In genomic region chr5:64714221-64714653, GRCm38 (mm10) we compare ENCODE assay signal across 9 mouse cellular contexts.
DNase-seq lines count a peak whose midpoint lies in the region; ATAC-seq and TF ChIP-seq lines count a peak whose summit lies in the region.
"Had no signal": no experiment of that assay in that cellular context is flagged by ENCODE, and none has a peak within 500 bp of the region (broad histone marks: within the 10 kb centered on the region; RNA-seq: fewer than 3 reads in every experiment).

No protein-coding gene starts in this region.

- H3K36me3 ChIP-seq in forebrain, embryonic 10.5 days (replicated peaks) = no peaks in the 10 kb centered on the region
- no peaks in the 10 kb centered on the region for H3K36me3 ChIP-seq in forebrain, embryonic 16.5 days (ENCODE audit: control insufficient read depth, insufficient read depth)
- H3K36me3 ChIP-seq in E14TG2a.4 (ENCODE audit: insufficient read depth, low read length) = no peaks in the 10 kb centered on the region
- H3K36me3 ChIP-seq in forebrain, embryonic 13.5 days (ENCODE audit: poor library complexity, severe bottlenecking) = no peaks in the 10 kb centered on the region
- H3K36me3 ChIP-seq in liver, embryonic 12.5 days = no peaks in the 10 kb centered on the region

- H3K4me3 ChIP-seq in forebrain, embryonic 10.5 days = no peak overlapping the region
- H3K4me3 ChIP-seq in forebrain, embryonic 16.5 days (replicated peaks; ENCODE audit: low read length) = no peak overlapping the region
- peak overlapping the region; percentile 62 for H3K4me3 ChIP-seq in E14TG2a.4 (replicated peaks; ENCODE audit: low read length)
- no peak overlapping the region for H3K4me3 ChIP-seq in forebrain, embryonic 13.5 days
- H3K4me3 ChIP-seq in liver, embryonic 12.5 days = 0 out of 2 replicates have a peak overlapping the region, but pooled peaks have one; percentile 21

- peak; percentile 34 for DNase-seq in forebrain, embryonic 10.5 days (ENCODE audit: extremely low spot score, low spot score)
- no peak for DNase-seq in adrenal gland, adult (ENCODE audit: inconsistent age in 2 of 2, low spot score in 1 of 2)
- DNase-seq in left cerebral cortex, postnatal 25 days (ENCODE audit: low spot score in 2 of 2) = no peak
- no peak for DNase-seq in urinary bladder, postnatal 14 days (ENCODE audit: low spot score)
- DNase-seq: kidney, postnatal 25 days had no signal

- TF ChIP-seq CTCF in E14TG2a.4 (conservative IDR thresholded peaks at IDR 0.05; ENCODE audit: low read length) = no peak

- H3K4me2 ChIP-seq in forebrain, embryonic 16.5 days (ENCODE audit: low read length) = no peak overlapping the region
- H3K4me2 ChIP-seq in forebrain, embryonic 13.5 days = no peak overlapping the region
- peak overlapping the region; percentile 61 for H3K4me2 ChIP-seq in liver, embryonic 12.5 days

- peaks cover 28% of the 10 kb centered on the region for H3K4me1 ChIP-seq in forebrain, embryonic 10.5 days
- peaks cover 3% of the 10 kb centered on the region; the same call in 1 of the 2 replicates for H3K4me1 ChIP-seq in forebrain, embryonic 16.5 days (replicated peaks; ENCODE audit: control insufficient read depth, insufficient read depth, low read length)
- H3K4me1 ChIP-seq in E14TG2a.4 (replicated peaks; ENCODE audit: low read depth, low read length) = peaks cover 53% of the 10 kb centered on the region
- H3K4me1 ChIP-seq in forebrain, embryonic 13.5 days = peaks cover 4% of the 10 kb centered on the region
- H3K4me1 ChIP-seq in liver, embryonic 12.5 days = peaks cover 70% of the 10 kb centered on the region

- no peaks in the 10 kb centered on the region for H3K27me3 ChIP-seq in forebrain, embryonic 10.5 days (ENCODE audit: poor library complexity, severe bottlenecking)
- no peaks in the 10 kb centered on the region for H3K27me3 ChIP-seq in forebrain, embryonic 16.5 days (replicated peaks; ENCODE audit: control insufficient read depth, insufficient read depth, low read length)
- no peaks in the 10 kb centered on the region for H3K27me3 ChIP-seq in E14TG2a.4 (ENCODE audit: insufficient read depth, low read length)
- no peaks in the 10 kb centered on the region for H3K27me3 ChIP-seq in forebrain, embryonic 13.5 days
- H3K27me3 ChIP-seq in liver, embryonic 12.5 days (replicated peaks) = no peaks in the 10 kb centered on the region

- intact Hi-C loops in left cerebral cortex, postnatal 25 days (cut with DNase I) = no loop called here

- 35% methylated on average over 10 of the region's 10 CpGs for WGBS in forebrain, embryonic 10.5 days
- WGBS in forebrain, embryonic 16.5 days = 33% methylated on average over 10 of the region's 10 CpGs
- WGBS in forebrain, embryonic 13.5 days = 24% methylated on average over 10 of the region's 10 CpGs
- 61% methylated on average over 10 of the region's 10 CpGs for WGBS in liver, embryonic 12.5 days (ENCODE audit: insufficient replicate concordance)

- ATAC-seq in forebrain, embryonic 16.5 days = no peak
- ATAC-seq in forebrain, embryonic 13.5 days = 0 out of 2 replicates have a peak, but pooled peaks have one; percentile 57
- ATAC-seq in liver, embryonic 12.5 days = peak; percentile 44

- no peak overlapping the region for H3K9ac ChIP-seq in forebrain, embryonic 16.5 days (replicated peaks; ENCODE audit: low read depth, low read length)
- H3K9ac ChIP-seq in forebrain, embryonic 13.5 days = no peak overlapping the region
- H3K9ac ChIP-seq in liver, embryonic 12.5 days = peak overlapping the region; percentile 53; the same call in 1 of the 2 replicates

- peak overlapping the region; percentile 84 for H3K27ac ChIP-seq in forebrain, embryonic 10.5 days
- H3K27ac ChIP-seq in forebrain, embryonic 16.5 days (ENCODE audit: low read length) = no peak overlapping the region
- H3K27ac ChIP-seq in forebrain, embryonic 13.5 days = no peak overlapping the region
- peak overlapping the region; percentile 86 for H3K27ac ChIP-seq in liver, embryonic 12.5 days

- no peaks in the 10 kb centered on the region for H3K9me3 ChIP-seq in forebrain, embryonic 10.5 days
- H3K9me3 ChIP-seq in forebrain, embryonic 16.5 days (ENCODE audit: control insufficient read depth, low read length) = no peaks in the 10 kb centered on the region
- no peaks in the 10 kb centered on the region for H3K9me3 ChIP-seq in E14TG2a.4 (ENCODE audit: low read length)
- no peaks in the 10 kb centered on the region for H3K9me3 ChIP-seq in forebrain, embryonic 13.5 days (replicated peaks)
- no peaks in the 10 kb centered on the region for H3K9me3 ChIP-seq in liver, embryonic 12.5 days (replicated peaks)

Comparison
In these comparisons a context has a peak if more than half of its experiments do, and no peak if none do; other contexts are left out.
1. H3K27ac ChIP-seq: peak in forebrain, embryonic 10.5 days (single experiment) and liver, embryonic 12.5 days (single experiment); none in forebrain, embryonic 16.5 days (single experiment) and forebrain, embryonic 13.5 days (single experiment).
2. H3K4me3 ChIP-seq: peak in E14TG2a.4 (single experiment) and liver, embryonic 12.5 days (single experiment); none in forebrain, embryonic 10.5 days (single experiment), forebrain, embryonic 16.5 days (single experiment) and forebrain, embryonic 13.5 days (single experiment).